Mouse (Mus musculus): Measurements from ENCODE around the gene Slc16a8. TPM values are rescaled to one million over a fixed set of nuclear protein-coding genes. Genes with fewer than 3 reads are reported as not detected.

Gene Slc16a8
- polyA plus RNA-seq (2012; rRNA removed; ENCODE audit: low replicate concordance) = 0.39 and 0.56 TPM in 2 replicates

GRCm38 (mm10) chr15:79254661-79255060 is at the start of gene Slc16a8:
TSS of gene Slc16a8 (minus strand) at chr15:79254761.

GRCm38 (mm10) chr15:79285399-79285798 is 30.8 kb upstream of the Slc16a8 start, which contains the start of gene Baiap2l2:
TSS of gene Baiap2l2 (minus strand) at chr15:79285537.

GRCm38 (mm10) chr15:79229058-79229821 is 25.3 kb downstream of the Slc16a8 start, which contains the start of the genes Pick1 and Gm49486:
TSS of gene Pick1 (plus strand) at chr15:79229173.
TSS of gene Gm49486 (plus strand) at chr15:79229391.

Other genes with a start within 250 kb of the Slc16a8 start
- 54.9 and 109 TPM in 2 replicates for gene H1f0, start 226.3 kb downstream of the Slc16a8 start, polyA plus RNA-seq (2012; rRNA removed; ENCODE audit: low replicate concordance)
- 0.22 and 2.2 TPM in 2 replicates for gene Galr3, start 212.9 kb downstream of the Slc16a8 start, polyA plus RNA-seq (2012; rRNA removed; ENCODE audit: low replicate concordance)
- gene Ankrd54, start 191.9 kb downstream of the Slc16a8 start, polyA plus RNA-seq (2012; rRNA removed; ENCODE audit: low replicate concordance) = 50.2 and 76.0 TPM in 2 replicates
- gene Eif3l, start 179.6 kb downstream of the Slc16a8 start, polyA plus RNA-seq (2012; rRNA removed; ENCODE audit: low replicate concordance) = 133 and 209 TPM in 2 replicates
- 31.8 and 55.0 TPM in 2 replicates for gene Micall1, start 145.9 kb downstream of the Slc16a8 start, polyA plus RNA-seq (2012; rRNA removed; ENCODE audit: low replicate concordance)
- gene Polr2f, start 113.8 kb downstream of the Slc16a8 start, polyA plus RNA-seq (2012; rRNA removed; ENCODE audit: low replicate concordance) = 30.3 and 37.2 TPM in 2 replicates
- gene 1700088E04Rik, start 113.5 kb downstream of the Slc16a8 start, polyA plus RNA-seq (2012; rRNA removed; ENCODE audit: low replicate concordance) = 1.7 and 2.4 TPM in 2 replicates
- gene Sox10, start 89.5 kb downstream of the Slc16a8 start, polyA plus RNA-seq (2012; rRNA removed; ENCODE audit: low replicate concordance) = 49.5 and 61.8 TPM in 2 replicates
- gene Pick1, start 25.6 kb downstream of the Slc16a8 start, polyA plus RNA-seq (2012; rRNA removed; ENCODE audit: low replicate concordance) = 24.4 and 24.7 TPM in 2 replicates
- gene Gm49486, start 25.4 kb downstream of the Slc16a8 start, polyA plus RNA-seq (2012; rRNA removed; ENCODE audit: low replicate concordance) = 0.16 TPM in 1 of 2 replicates, not detected in the other
- 3.0 and 9.8 TPM in 2 replicates for gene Baiap2l2, start 30.8 kb upstream of the Slc16a8 start, polyA plus RNA-seq (2012; rRNA removed; ENCODE audit: low replicate concordance)
- gene Pla2g6, start 73.6 kb upstream of the Slc16a8 start, polyA plus RNA-seq (2012; rRNA removed; ENCODE audit: low replicate concordance) = 40.1 and 46.3 TPM in 2 replicates
- 3.9 and 7.9 TPM in 2 replicates for gene Maff, start 91.9 kb upstream of the Slc16a8 start, polyA plus RNA-seq (2012; rRNA removed; ENCODE audit: low replicate concordance)
- 174 and 318 TPM in 2 replicates for gene Tmem184b, start 148.8 kb upstream of the Slc16a8 start, polyA plus RNA-seq (2012; rRNA removed; ENCODE audit: low replicate concordance)
- gene Csnk1e, start 200.8 kb upstream of the Slc16a8 start, polyA plus RNA-seq (2012; rRNA removed; ENCODE audit: low replicate concordance) = 54.3 and 68.8 TPM in 2 replicates

Data from mammary gland, adult 2 months (tissue).